Mouse (Mus musculus): Measurements from ENCODE around the gene N4bp3. TPM values are rescaled to one million over a fixed set of nuclear protein-coding genes. Genes with fewer than 3 reads are reported as not detected.
"Not testable (repeated sequence)": the region's sequence is repeated elsewhere in the genome, so short reads cannot be mapped to it uniquely, and the experiment has no call there.

Gene N4bp3
- polyA plus RNA-seq (2015; fragmentation: Nextera tagmentation; extraction: Ambion mirVana), result 28.5 and 30.6 TPM in 2 replicates

DNA sequence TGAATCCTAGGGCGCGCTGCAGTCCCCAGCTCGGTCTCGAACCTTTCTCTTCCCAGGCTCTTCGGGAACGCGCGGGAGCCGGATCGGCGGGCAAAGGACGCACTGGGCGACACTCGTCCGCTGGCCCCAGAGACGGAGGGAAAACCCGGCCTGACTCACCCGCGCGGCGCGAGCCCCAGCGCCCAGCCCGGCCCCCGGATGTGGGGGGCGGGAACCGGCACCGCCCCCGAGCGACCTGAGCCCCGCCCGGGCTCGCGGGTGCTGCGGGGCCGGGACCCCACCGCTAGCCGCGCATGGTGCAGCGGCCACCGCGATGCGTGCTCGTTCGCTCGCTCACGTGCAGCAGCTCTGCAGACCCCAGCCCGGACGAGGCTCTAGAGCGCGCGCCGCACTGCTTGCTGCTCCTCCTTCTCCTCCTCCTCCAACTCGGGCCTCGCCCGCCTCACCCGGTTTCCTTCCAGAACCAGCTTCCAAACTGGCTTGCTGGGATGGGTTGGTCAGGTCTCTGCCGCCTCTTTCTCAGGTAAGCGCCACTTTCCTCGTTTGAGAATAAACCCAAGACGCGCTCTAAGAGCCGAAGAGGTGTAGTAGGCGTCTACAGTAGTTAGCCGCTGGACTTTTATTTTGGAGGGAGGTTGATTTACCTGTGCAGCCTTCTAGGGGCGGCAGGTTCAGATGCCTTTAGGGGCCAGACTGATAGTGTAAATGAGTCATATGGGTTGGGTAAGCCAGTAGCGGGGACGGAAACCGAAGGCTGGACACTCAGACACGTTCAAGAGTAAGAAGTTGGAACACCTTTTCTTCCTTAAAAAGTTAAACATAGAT lies at the start of gene N4bp3, which contains the start of gene D930048N14Rik:
N4bp3 (minus strand) TSS at position 152 of the 825 bp plus-strand sequence.
D930048N14Rik (plus strand) TSS at position 264 of the 825 bp plus-strand sequence.
- DNase-seq (ENCODE audit: low spot score) (peak; percentile 68), ATAC-seq (replicated peaks; ENCODE audit: low FRiP score, low read depth) (peak; percentile 71)
- Histone ChIP-seq H3K9ac (ENCODE audit: low read depth, low read length) (peak within 1 kb of the TSS; percentile 76), H3K9me3 (replicated peaks; ENCODE audit: low read length) (no peaks in the 10 kb centered on the region), H3K4me3 (replicated peaks; ENCODE audit: low read depth, low read length) (peak within 1 kb of the TSS; percentile 58), H3K4me2 (ENCODE audit: low read length) (peak within 1 kb of the TSS; percentile 79), H3K27ac (peak within 1 kb of the TSS; percentile 85), H3K36me3 (ENCODE audit: insufficient read depth, low read length) (no peaks in the 10 kb centered on the region), H3K27me3 (ENCODE audit: insufficient read depth, low read length) (no peaks in the 10 kb centered on the region), H3K4me1 (replicated peaks; ENCODE audit: insufficient read depth, low read length) (peaks cover 11% of the 10 kb centered on the region; the same call in 1 of the 2 replicates)
- TF ChIP-seq CTCF (IDR thresholded peaks at IDR 0.05; ENCODE audit: low read depth), result no peak
- WGBS, result 2% methylated on average over 60 of the region's 70 CpGs

GRCm38 (mm10) chr11:51694984-51695383 lies 44.3 kb upstream of the N4bp3 start:
- H3K36me3 ChIP-seq (ENCODE audit: insufficient read depth, low read length), result peaks cover 20% of the 10 kb centered on the region
- H3K4me1 ChIP-seq (replicated peaks; ENCODE audit: insufficient read depth, low read length), result no peaks in the 10 kb centered on the region
- no peak overlapping the region for H3K4me3 ChIP-seq (replicated peaks; ENCODE audit: low read depth, low read length)
- TF ChIP-seq CTCF (IDR thresholded peaks at IDR 0.05; ENCODE audit: low read depth), result no peak
- 97% methylated on average over 3 of the region's 3 CpGs for WGBS
- DNase-seq (ENCODE audit: low spot score) (no peak), ATAC-seq (replicated peaks; ENCODE audit: low FRiP score, low read depth) (no peak)
- H3K9ac ChIP-seq (ENCODE audit: low read depth, low read length), result no peak overlapping the region
- no peaks in the 10 kb centered on the region for H3K27me3 ChIP-seq (ENCODE audit: insufficient read depth, low read length)
- no peaks in the 10 kb centered on the region for H3K9me3 ChIP-seq (replicated peaks; ENCODE audit: low read length)
- H3K27ac ChIP-seq, result no peak overlapping the region
- H3K4me2 ChIP-seq (ENCODE audit: low read length), result no peak overlapping the region

DNA sequence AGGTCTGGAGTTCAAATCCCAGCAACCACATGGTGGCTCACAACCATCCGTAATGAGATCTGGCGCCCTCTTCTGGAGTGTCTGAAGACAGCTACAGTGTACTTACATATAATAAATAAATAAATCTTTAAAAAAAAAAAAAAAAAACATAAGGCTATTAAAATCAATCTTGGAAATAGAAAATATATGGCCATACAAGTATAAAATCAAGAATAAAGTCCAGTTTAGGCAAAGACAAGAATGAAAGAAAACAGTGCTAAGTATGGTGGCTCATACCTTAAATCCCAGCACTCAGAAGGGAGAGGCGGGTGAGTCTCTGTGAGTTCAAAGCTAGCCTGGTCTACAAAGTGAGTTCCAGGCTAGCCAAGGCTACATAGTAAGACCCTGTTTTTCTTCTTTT lies 40.0 kb upstream of the N4bp3 start:
- H3K4me1 ChIP-seq (replicated peaks; ENCODE audit: insufficient read depth, low read length), result peaks cover 12% of the 10 kb centered on the region; the same call in 1 of the 2 replicates
- not testable (repeated sequence) for H3K9ac ChIP-seq (ENCODE audit: low read depth, low read length); H3K27me3 ChIP-seq (ENCODE audit: insufficient read depth, low read length); H3K4me3 ChIP-seq (replicated peaks; ENCODE audit: low read depth, low read length); ATAC-seq (replicated peaks; ENCODE audit: low FRiP score, low read depth); H3K4me2 ChIP-seq (ENCODE audit: low read length); H3K9me3 ChIP-seq (replicated peaks; ENCODE audit: low read length); H3K27ac ChIP-seq; H3K36me3 ChIP-seq (ENCODE audit: insufficient read depth, low read length); DNase-seq (ENCODE audit: low spot score)
- WGBS, result 100% methylated on average over 1 of the region's 3 CpGs
- peak; percentile 16; the same call in 1 of the 2 replicates for TF ChIP-seq CTCF (IDR thresholded peaks at IDR 0.05; ENCODE audit: low read depth)

DNA sequence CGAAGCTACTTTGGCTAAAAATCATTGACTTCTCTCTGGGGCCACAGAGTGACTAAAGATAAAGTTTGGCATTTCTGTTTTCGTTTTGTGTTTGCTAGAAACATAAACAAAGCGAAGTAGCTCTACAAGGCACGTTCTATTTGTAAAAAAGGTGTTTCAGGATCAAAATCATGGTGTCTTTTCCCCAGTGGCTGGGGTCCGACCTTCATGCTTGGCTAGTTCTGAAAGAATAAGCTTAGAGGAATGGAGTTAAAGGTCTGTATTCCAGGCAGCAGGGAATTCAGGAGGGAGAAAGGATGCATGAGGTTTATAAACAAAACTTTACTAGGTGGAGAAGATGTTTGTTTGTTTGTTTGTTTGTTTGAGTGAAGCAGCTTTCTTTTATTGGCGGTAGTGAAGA lies 38.7 kb upstream of the N4bp3 start:
- Histone ChIP-seq H3K4me2 (ENCODE audit: low read length) (peak overlapping the region; percentile 57), H3K36me3 (ENCODE audit: insufficient read depth, low read length) (0 out of 2 replicates have a peak, but pooled peaks cover 3% of the 10 kb centered on the region), H3K4me3 (replicated peaks; ENCODE audit: low read depth, low read length) (peak overlapping the region; percentile 68), H3K27me3 (ENCODE audit: insufficient read depth, low read length) (no peaks in the 10 kb centered on the region), H3K4me1 (replicated peaks; ENCODE audit: insufficient read depth, low read length) (peaks cover 12% of the 10 kb centered on the region; the same call in 1 of the 2 replicates), H3K9ac (ENCODE audit: low read depth, low read length) (peak overlapping the region; percentile 84; the same call in 1 of the 2 replicates), H3K27ac (peak overlapping the region; percentile 100), H3K9me3 (replicated peaks; ENCODE audit: low read length) (no peaks in the 10 kb centered on the region)
- ATAC-seq (replicated peaks; ENCODE audit: low FRiP score, low read depth), result no peak
- no peak for DNase-seq (ENCODE audit: low spot score)
- WGBS, result 25% methylated on average over 6 of the region's 6 CpGs
- no peak for TF ChIP-seq CTCF (IDR thresholded peaks at IDR 0.05; ENCODE audit: low read depth)

DNA sequence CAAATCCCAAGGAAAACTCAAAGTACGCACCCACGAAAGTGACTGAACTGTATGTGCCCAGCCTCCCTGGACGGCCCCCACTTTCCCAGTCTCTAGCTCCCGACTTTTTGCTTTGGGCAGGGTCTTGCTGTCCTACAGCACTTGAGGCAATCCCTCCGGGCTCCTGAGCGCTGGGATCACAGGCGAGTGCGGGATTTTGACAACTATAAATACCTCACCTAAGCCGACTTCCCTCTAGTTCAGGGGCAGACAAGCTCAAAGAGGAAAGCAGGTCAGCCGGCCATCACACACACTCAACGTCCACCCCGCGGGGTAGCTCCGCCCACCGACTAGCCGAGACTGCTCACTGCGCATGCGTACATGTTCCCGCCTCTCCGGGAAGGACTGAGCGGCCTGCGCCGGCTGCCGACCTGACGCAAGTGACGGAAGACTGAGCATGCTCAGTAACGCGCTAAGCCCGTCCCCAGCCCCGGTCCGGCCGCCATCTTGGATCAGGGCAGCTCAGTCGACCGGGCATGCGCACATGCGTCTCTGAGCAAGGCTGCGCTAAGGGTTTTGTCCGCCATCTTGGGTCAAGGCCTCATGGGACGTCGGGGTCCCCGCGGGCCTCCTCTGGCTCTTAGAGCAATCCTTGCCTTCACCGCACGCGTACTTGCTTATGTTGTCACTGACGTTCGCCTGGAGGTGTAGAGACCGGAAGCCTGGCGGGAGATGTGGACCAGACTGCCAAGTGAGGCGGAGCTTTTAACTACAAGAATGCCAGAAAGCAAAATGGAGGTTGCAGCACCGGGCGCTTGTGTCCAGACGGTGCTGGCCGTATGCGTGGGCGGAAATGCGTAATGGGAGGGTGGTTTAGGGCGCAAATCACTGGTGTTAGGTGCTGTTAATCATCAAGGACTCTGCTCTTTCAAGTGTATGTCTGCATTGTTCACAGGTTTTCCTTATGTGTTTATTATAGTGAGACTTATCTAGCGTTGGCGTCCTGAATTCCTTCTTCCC lies 38.0 kb upstream of the N4bp3 start, which contains the start of gene 0610009B22Rik:
0610009B22Rik (minus strand) TSS at position 545 of the 999 bp plus-strand sequence.
- ATAC-seq (replicated peaks; ENCODE audit: low FRiP score, low read depth) (peak; percentile 98), DNase-seq (ENCODE audit: low spot score) (peak; percentile 100)
- H3K27ac ChIP-seq, result peak within 1 kb of the TSS; percentile 100
- H3K4me3 ChIP-seq (replicated peaks; ENCODE audit: low read depth, low read length), result peak within 1 kb of the TSS; percentile 68
- H3K27me3 ChIP-seq (ENCODE audit: insufficient read depth, low read length), result no peaks in the 10 kb centered on the region
- H3K4me2 ChIP-seq (ENCODE audit: low read length), result peak within 1 kb of the TSS; percentile 66
- 0 out of 2 replicates have a peak, but pooled peaks cover 3% of the 10 kb centered on the region for H3K36me3 ChIP-seq (ENCODE audit: insufficient read depth, low read length)
- WGBS, result under 1% methylated on average over 60 of the region's 60 CpGs
- peak within 1 kb of the TSS; percentile 84 for H3K9ac ChIP-seq (ENCODE audit: low read depth, low read length)
- no peaks in the 10 kb centered on the region for H3K9me3 ChIP-seq (replicated peaks; ENCODE audit: low read length)
- TF ChIP-seq CTCF (IDR thresholded peaks at IDR 0.05; ENCODE audit: low read depth), result no peak
- H3K4me1 ChIP-seq (replicated peaks; ENCODE audit: insufficient read depth, low read length), result peaks cover 12% of the 10 kb centered on the region; the same call in 1 of the 2 replicates

Data from kidney, postnatal 0 days (tissue).